Comparison of ENCODE assay signal across 7 mouse cellular contexts in genomic region chr6:120111984-120112803, GRCm38 (mm10). TPM values are rescaled to one million over a fixed set of nuclear protein-coding genes. Genes with fewer than 3 reads are reported as not detected.
DNase-seq lines count a peak whose midpoint lies in the region; ATAC-seq and TF ChIP-seq lines count a peak whose summit lies in the region.

No protein-coding gene starts in this region.

- H3K27me3 ChIP-seq in hindbrain, postnatal 0 days (ENCODE audit: insufficient read depth, low read length): no peaks in the 10 kb centered on the region
- no peaks in the 10 kb centered on the region for H3K27me3 ChIP-seq in limb, embryonic 10.5 days (ENCODE audit: low read depth, poor library complexity, severe bottlenecking)
- H3K27me3 ChIP-seq in midbrain, embryonic 11.5 days (ENCODE audit: control insufficient read depth, insufficient read depth, low read length): no peaks in the 10 kb centered on the region

- peak overlapping the region; percentile 13; the same call in 1 of the 2 replicates for H3K4me3 ChIP-seq in hindbrain, postnatal 0 days (ENCODE audit: low read length)
- H3K4me3 ChIP-seq in limb, embryonic 10.5 days: peak overlapping the region; percentile 32
- H3K4me3 ChIP-seq in midbrain, embryonic 11.5 days (ENCODE audit: low read depth, low read length): no peak overlapping the region

- H3K27ac ChIP-seq in hindbrain, postnatal 0 days: peak overlapping the region; percentile 75
- peak overlapping the region; percentile 87 for H3K27ac ChIP-seq in limb, embryonic 10.5 days
- H3K27ac ChIP-seq in midbrain, embryonic 11.5 days (ENCODE audit: low read depth, low read length): peak overlapping the region; percentile 26; the same call in 1 of the 2 replicates

- peak; percentile 92 for DNase-seq in R1 (ENCODE audit: low read depth, low spot score)
- DNase-seq in cerebellum, postnatal 10 days: peak; percentile 76 to 85
- peak; percentile 54 to 73 for DNase-seq in gastrocnemius, adult 8-10 months (ENCODE audit: low spot score in 2 of 2)
- peak; percentile 79 for DNase-seq in hindbrain, postnatal 0 days (ENCODE audit: low spot score)
- peak; percentile 86 for DNase-seq in limb, embryonic 10.5 days (ENCODE audit: low spot score)
- peak; percentile 96 for DNase-seq in midbrain, embryonic 11.5 days (ENCODE audit: low spot score, missing footprints)
- peak; percentile 94 for DNase-seq in skeletal muscle tissue, adult 2 months (ENCODE audit: low read depth, low spot score)

- no peaks in the 10 kb centered on the region for H3K9me3 ChIP-seq in hindbrain, postnatal 0 days (ENCODE audit: low read length)
- H3K9me3 ChIP-seq in limb, embryonic 10.5 days (replicated peaks): no peaks in the 10 kb centered on the region
- no peaks in the 10 kb centered on the region for H3K9me3 ChIP-seq in midbrain, embryonic 11.5 days (ENCODE audit: control insufficient read depth, low read length)

- no peaks in the 10 kb centered on the region for H3K36me3 ChIP-seq in hindbrain, postnatal 0 days (ENCODE audit: insufficient read depth, low read length)
- H3K36me3 ChIP-seq in limb, embryonic 10.5 days: no peaks in the 10 kb centered on the region
- no peaks in the 10 kb centered on the region for H3K36me3 ChIP-seq in midbrain, embryonic 11.5 days (ENCODE audit: control insufficient read depth, insufficient read depth, low read length)

- no peaks in the 10 kb centered on the region for H3K4me1 ChIP-seq in hindbrain, postnatal 0 days (ENCODE audit: insufficient read depth, low read length)
- peaks cover 44% of the 10 kb centered on the region for H3K4me1 ChIP-seq in limb, embryonic 10.5 days
- H3K4me1 ChIP-seq in midbrain, embryonic 11.5 days (ENCODE audit: control insufficient read depth, insufficient read depth, low read length): peaks cover 5% of the 10 kb centered on the region

- ATAC-seq in hindbrain, postnatal 0 days: peak; percentile 93
- ATAC-seq in midbrain, embryonic 11.5 days (ENCODE audit: low FRiP score): peak; percentile 96

- TF ChIP-seq CTCF in hindbrain, postnatal 0 days (IDR thresholded peaks at IDR 0.05; ENCODE audit: low read depth): no peak

- H3K9ac ChIP-seq in hindbrain, postnatal 0 days (replicated peaks; ENCODE audit: low read length): no peak overlapping the region
- H3K9ac ChIP-seq in midbrain, embryonic 11.5 days (ENCODE audit: low read length): peak overlapping the region; percentile 45

- 8% methylated on average over 19 of the region's 22 CpGs for WGBS in hindbrain, postnatal 0 days
- 7% methylated on average over 18 of the region's 22 CpGs for WGBS in limb, embryonic 10.5 days
- 9% methylated on average over 20 of the region's 22 CpGs for WGBS in midbrain, embryonic 11.5 days

- peak overlapping the region; percentile 53 for H3K4me2 ChIP-seq in hindbrain, postnatal 0 days (ENCODE audit: low read depth, low read length)
- H3K4me2 ChIP-seq in midbrain, embryonic 11.5 days: peak overlapping the region; percentile 40

RNA-seq across cellular contexts. Expression of gene Ninj2, which starts 19.0 kb away (rescaled TPM):
- total RNA-seq in gastrocnemius, adult 8-10 months (2022): not detected
- not detected in 2 replicates for total RNA-seq in hindbrain, postnatal 0 days (2014; rRNA removed)
- not detected in 2 replicates for polyA plus RNA-seq in hindbrain, postnatal 0 days (2015; fragmentation: Nextera tagmentation; extraction: Ambion mirVana)
- polyA plus RNA-seq in limb, embryonic 10.5 days (2016; fragmentation: Nextera tagmentation; extraction: Ambion mirVana): 0.31 TPM in 1 of 2 replicates, not detected in the other
- not detected in 2 replicates for polyA plus RNA-seq in midbrain, embryonic 11.5 days (2014; fragmentation: Nextera tagmentation; extraction: Ambion mirVana)

Comparison
In these comparisons a context has a peak if more than half of its experiments do, and no peak if none do; other contexts are left out.
1. H3K27ac ChIP-seq: peak in every context shown above with its lines; median percentile 87 in limb, embryonic 10.5 days; 75 in hindbrain, postnatal 0 days; 26 in midbrain, embryonic 11.5 days.